Mouse (Mus musculus): ENCODE data around the gene Grin3a. TPM values are rescaled to one million over a fixed set of nuclear protein-coding genes. Genes with fewer than 3 reads are reported as not detected.

Grin3a gene
- polyA plus RNA-seq, 1 experiment = 0.05 TPM

- TF ChIP-seq POLR2A (IDR thresholded peaks at IDR 0.05; ENCODE audit: control insufficient read depth, low read depth, low read length) (no peak), CTCF (IDR thresholded peaks at IDR 0.05; ENCODE audit: control insufficient read depth, insufficient read depth, insufficient replicate concordance, low read depth, low read length) (no peak)
- no peaks in the 10 kb centered on the region for H3K36me3 ChIP-seq (ENCODE audit: control insufficient read depth, insufficient read depth, low read length)
- H3K27me3 ChIP-seq (ENCODE audit: control insufficient read depth, insufficient read depth, low read length) = no peaks in the 10 kb centered on the region
- no peaks in the 10 kb centered on the region for H3K4me1 ChIP-seq (ENCODE audit: control insufficient read depth, insufficient read depth, low read length)
- no peak overlapping the region for H3K27ac ChIP-seq (ENCODE audit: control insufficient read depth, insufficient read depth, low read depth, low read length)
- H3K4me3 ChIP-seq (ENCODE audit: control insufficient read depth, low read depth, low read length) = no peak overlapping the region
These were observed 104.5 kb downstream of the Grin3a start for GRCm38 (mm10) chr4:49740796-49741766.

DNA sequence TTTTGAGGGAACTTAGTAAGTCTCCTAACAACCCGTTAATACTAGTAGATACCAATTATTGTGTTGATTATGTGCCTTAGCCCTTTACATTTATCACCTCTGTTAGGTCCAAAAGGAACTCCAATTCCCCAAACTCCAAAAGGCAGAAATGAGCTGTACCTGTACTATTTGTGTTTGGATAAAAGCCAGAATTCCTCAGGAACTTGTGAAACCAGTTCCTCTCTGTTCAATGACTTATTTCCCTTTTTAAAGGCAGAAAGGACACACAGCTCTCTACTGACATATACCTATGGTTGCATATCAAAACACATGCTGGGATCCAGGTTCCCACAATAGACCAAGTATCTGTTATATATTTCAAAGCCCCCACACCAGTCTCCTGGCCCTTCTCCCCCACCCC, 106.0 kb downstream of the Grin3a start:
- TF ChIP-seq POLR2A (IDR thresholded peaks at IDR 0.05; ENCODE audit: control insufficient read depth, low read depth, low read length) (no peak), CTCF (IDR thresholded peaks at IDR 0.05; ENCODE audit: control insufficient read depth, insufficient read depth, insufficient replicate concordance, low read depth, low read length) (no peak)
- no peak overlapping the region for H3K4me3 ChIP-seq (ENCODE audit: control insufficient read depth, low read depth, low read length)
- no peaks in the 10 kb centered on the region for H3K36me3 ChIP-seq (ENCODE audit: control insufficient read depth, insufficient read depth, low read length)
- no peaks in the 10 kb centered on the region for H3K27me3 ChIP-seq (ENCODE audit: control insufficient read depth, insufficient read depth, low read length)
- H3K27ac ChIP-seq (ENCODE audit: control insufficient read depth, insufficient read depth, low read depth, low read length) = no peak overlapping the region
- H3K4me1 ChIP-seq (ENCODE audit: control insufficient read depth, insufficient read depth, low read length) = no peaks in the 10 kb centered on the region

GRCm38 (mm10) chr4:49729326-49729725, 116.2 kb downstream of the Grin3a start:
- Histone ChIP-seq H3K27ac (ENCODE audit: control insufficient read depth, insufficient read depth, low read depth, low read length) (no peak overlapping the region), H3K27me3 (ENCODE audit: control insufficient read depth, insufficient read depth, low read length) (no peaks in the 10 kb centered on the region), H3K4me3 (ENCODE audit: control insufficient read depth, low read depth, low read length) (no peak overlapping the region), H3K36me3 (ENCODE audit: control insufficient read depth, insufficient read depth, low read length) (no peaks in the 10 kb centered on the region), H3K4me1 (ENCODE audit: control insufficient read depth, insufficient read depth, low read length) (no peaks in the 10 kb centered on the region)
- TF ChIP-seq CTCF (IDR thresholded peaks at IDR 0.05; ENCODE audit: control insufficient read depth, insufficient read depth, insufficient replicate concordance, low read depth, low read length) (no peak), POLR2A (IDR thresholded peaks at IDR 0.05; ENCODE audit: control insufficient read depth, low read depth, low read length) (no peak)

DNA sequence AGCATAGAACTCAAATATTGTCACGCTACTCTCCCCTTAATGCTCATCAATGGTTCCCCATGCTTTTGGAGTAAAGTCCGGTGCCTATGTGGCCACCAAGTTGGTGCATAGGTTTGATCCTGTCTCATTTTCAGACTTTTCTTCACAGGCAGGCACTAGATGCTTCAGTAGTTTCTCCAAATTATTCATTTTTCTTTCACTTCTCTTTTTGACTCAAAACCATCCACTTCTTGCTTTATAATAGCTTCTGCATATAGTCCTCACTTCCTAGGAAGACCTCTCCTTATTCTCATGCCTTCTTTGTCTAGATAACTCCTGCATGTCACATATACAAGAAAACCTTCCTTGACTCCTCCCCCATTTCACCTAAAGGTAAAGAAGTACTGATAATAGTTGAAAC, 121.6 kb downstream of the Grin3a start:
- H3K27ac ChIP-seq (ENCODE audit: control insufficient read depth, insufficient read depth, low read depth, low read length) = no peak overlapping the region
- no peaks in the 10 kb centered on the region for H3K27me3 ChIP-seq (ENCODE audit: control insufficient read depth, insufficient read depth, low read length)
- H3K4me3 ChIP-seq (ENCODE audit: control insufficient read depth, low read depth, low read length) = no peak overlapping the region
- H3K36me3 ChIP-seq (ENCODE audit: control insufficient read depth, insufficient read depth, low read length) = no peaks in the 10 kb centered on the region
- H3K4me1 ChIP-seq (ENCODE audit: control insufficient read depth, insufficient read depth, low read length) = no peaks in the 10 kb centered on the region
- TF ChIP-seq CTCF (IDR thresholded peaks at IDR 0.05; ENCODE audit: control insufficient read depth, insufficient read depth, insufficient replicate concordance, low read depth, low read length) = no peak
- TF ChIP-seq POLR2A (IDR thresholded peaks at IDR 0.05; ENCODE audit: control insufficient read depth, low read depth, low read length) = no peak

GRCm38 (mm10) chr4:49691405-49692194, 153.9 kb downstream of the Grin3a start:
- Histone ChIP-seq H3K36me3 (ENCODE audit: control insufficient read depth, insufficient read depth, low read length) (no peaks in the 10 kb centered on the region), H3K4me3 (ENCODE audit: control insufficient read depth, low read depth, low read length) (no peak overlapping the region), H3K27ac (ENCODE audit: control insufficient read depth, insufficient read depth, low read depth, low read length) (no peak overlapping the region), H3K4me1 (ENCODE audit: control insufficient read depth, insufficient read depth, low read length) (no peaks in the 10 kb centered on the region), H3K27me3 (ENCODE audit: control insufficient read depth, insufficient read depth, low read length) (no peaks in the 10 kb centered on the region)
- TF ChIP-seq POLR2A (IDR thresholded peaks at IDR 0.05; ENCODE audit: control insufficient read depth, low read depth, low read length) = no peak
- no peak for TF ChIP-seq CTCF (IDR thresholded peaks at IDR 0.05; ENCODE audit: control insufficient read depth, insufficient read depth, insufficient replicate concordance, low read depth, low read length)

DNA sequence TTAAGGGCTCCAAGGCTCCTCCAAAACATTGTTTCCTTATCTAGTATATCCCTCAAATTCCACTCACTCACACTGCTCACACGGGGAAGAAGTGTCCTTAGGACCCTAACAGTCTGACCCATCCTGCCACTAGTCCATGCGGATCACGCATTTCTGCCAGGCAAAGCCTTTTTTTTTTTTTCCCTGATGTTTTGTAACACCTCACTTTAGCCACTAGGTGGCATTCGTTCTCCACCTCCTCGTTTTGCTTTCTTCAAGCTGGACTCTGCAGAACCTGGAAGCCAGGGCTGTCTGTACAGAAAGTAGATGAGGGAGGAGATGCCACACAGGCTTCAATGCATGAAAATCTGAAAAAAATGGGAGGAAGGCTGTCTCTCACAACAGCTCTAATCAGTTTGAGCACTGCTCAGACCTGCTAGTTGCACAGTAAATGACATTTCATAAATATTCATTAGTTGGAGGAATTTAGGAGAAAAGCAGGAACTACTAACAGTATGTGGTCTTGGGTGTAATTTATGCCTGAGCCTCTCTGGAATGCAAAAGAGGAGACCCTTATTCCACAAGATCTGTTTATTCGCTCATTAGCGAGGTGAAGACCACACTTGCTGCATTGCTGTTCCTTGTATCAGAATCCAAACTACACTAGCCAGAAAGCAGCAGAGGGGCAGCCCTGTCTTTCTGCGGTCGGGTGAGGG, 156.8 kb downstream of the Grin3a start:
- Histone ChIP-seq H3K27ac (ENCODE audit: control insufficient read depth, insufficient read depth, low read depth, low read length) (no peak overlapping the region), H3K4me3 (ENCODE audit: control insufficient read depth, low read depth, low read length) (no peak overlapping the region), H3K4me1 (ENCODE audit: control insufficient read depth, insufficient read depth, low read length) (no peaks in the 10 kb centered on the region), H3K27me3 (ENCODE audit: control insufficient read depth, insufficient read depth, low read length) (no peaks in the 10 kb centered on the region), H3K36me3 (ENCODE audit: control insufficient read depth, insufficient read depth, low read length) (no peaks in the 10 kb centered on the region)
- TF ChIP-seq CTCF (IDR thresholded peaks at IDR 0.05; ENCODE audit: control insufficient read depth, insufficient read depth, insufficient replicate concordance, low read depth, low read length) = peak; percentile 31; the same call in 1 of the 2 replicates
- TF ChIP-seq POLR2A (IDR thresholded peaks at IDR 0.05; ENCODE audit: control insufficient read depth, low read depth, low read length) = no peak
